Mouse (Mus musculus): ENCODE measurements at regions not wholly inside any gene's neighbourhood (a gene's known extent, or its start where the extent isn't known, plus 50 kb on each side); places are given as distances from the start of the nearest gene placed in this dataset.

GRCm38 (mm10) chr3:103451971-103452370 is 123.1 kb upstream of the Syt6 start:
- WGBS = 69% methylated on average over 3 of the region's 3 CpGs
- DNase-seq (ENCODE audit: low read depth, low spot score) = no peak

- 86% methylated on average over 4 of the region's 4 CpGs for WGBS
- no peak for DNase-seq (ENCODE audit: low read depth, low spot score)
Observed at GRCm38 (mm10) chr3:103463760-103464159, 111.3 kb upstream of the Syt6 start.

GRCm38 (mm10) chr3:103464181-103464580 is 110.8 kb upstream of the Syt6 start:
- 54% methylated on average over 5 of the region's 5 CpGs for WGBS
- no peak for DNase-seq (ENCODE audit: low read depth, low spot score)

- 16% methylated on average over 4 of the region's 4 CpGs for WGBS
- no peak for DNase-seq (ENCODE audit: low read depth, low spot score)
Observed at GRCm38 (mm10) chr3:103464729-103465128, 110.3 kb upstream of the Syt6 start.

GRCm38 (mm10) chr3:103465132-103465690 is 109.8 kb upstream of the Syt6 start:
- 45% methylated on average over 7 of the region's 7 CpGs for WGBS
- no peak for DNase-seq (ENCODE audit: low read depth, low spot score)

GRCm38 (mm10) chr3:103465948-103466347 is 109.1 kb upstream of the Syt6 start:
- DNase-seq (ENCODE audit: low read depth, low spot score) = no peak

GRCm38 (mm10) chr3:103470586-103471400 is 104.2 kb upstream of the Syt6 start:
- DNase-seq (ENCODE audit: low read depth, low spot score) = no peak
- WGBS = 84% methylated on average over 15 of the region's 15 CpGs

More at GRCm38 (mm10) chr3:103465948-103466347, 109.1 kb upstream of the Syt6 start:
- WGBS = 85% methylated on average over 2 of the region's 2 CpGs

GRCm38 (mm10) chr3:103472598-103472997 is 102.4 kb upstream of the Syt6 start:
- no peak for DNase-seq (ENCODE audit: low read depth, low spot score)
- 78% methylated on average over 10 of the region's 10 CpGs for WGBS

GRCm38 (mm10) chr3:103473336-103473735 is 101.7 kb upstream of the Syt6 start:
- WGBS = 57% methylated on average over 2 of the region's 2 CpGs
- DNase-seq (ENCODE audit: low read depth, low spot score) = no peak

GRCm38 (mm10) chr3:103479845-103480543 is 95.0 kb upstream of the Syt6 start:
- 73% methylated on average over 2 of the region's 2 CpGs for WGBS
- DNase-seq (ENCODE audit: low read depth, low spot score) = no peak

GRCm38 (mm10) chr3:103480676-103481075 is 94.4 kb upstream of the Syt6 start:
- DNase-seq (ENCODE audit: low read depth, low spot score) = no peak
- 77% methylated on average over 7 of the region's 7 CpGs for WGBS

GRCm38 (mm10) chr3:103483316-103483715 is 91.7 kb upstream of the Syt6 start:
- 93% methylated on average over 2 of the region's 2 CpGs for WGBS
- DNase-seq (ENCODE audit: low read depth, low spot score) = no peak

GRCm38 (mm10) chr3:103483762-103484161 is 91.3 kb upstream of the Syt6 start:
- 28% methylated on average over 3 of the region's 3 CpGs for WGBS
- DNase-seq (ENCODE audit: low read depth, low spot score) = no peak

GRCm38 (mm10) chr3:103489786-103490185 is 85.2 kb upstream of the Syt6 start:
- no peak for DNase-seq (ENCODE audit: low read depth, low spot score)
- WGBS = 41% methylated on average over 4 of the region's 4 CpGs

GRCm38 (mm10) chr3:103490966-103491365 is 84.1 kb upstream of the Syt6 start:
- WGBS = 16% methylated on average over 4 of the region's 4 CpGs
- DNase-seq (ENCODE audit: low read depth, low spot score) = no peak

GRCm38 (mm10) chr3:103492211-103492610 is 82.8 kb upstream of the Syt6 start:
- no peak for DNase-seq (ENCODE audit: low read depth, low spot score)
- WGBS = 91% methylated on average over 3 of the region's 3 CpGs

GRCm38 (mm10) chr3:103493623-103494022 is 81.4 kb upstream of the Syt6 start:
- DNase-seq (ENCODE audit: low read depth, low spot score) = no peak
- 36% methylated on average over 1 of the region's 1 CpGs for WGBS

- WGBS = 29% methylated on average over 3 of the region's 3 CpGs
- peak; percentile 79 for DNase-seq (ENCODE audit: low read depth, low spot score)
Observed at GRCm38 (mm10) chr3:103494043-103494442, 81.0 kb upstream of the Syt6 start.

GRCm38 (mm10) chr3:103496083-103496482 is 78.9 kb upstream of the Syt6 start:
- 59% methylated on average over 6 of the region's 6 CpGs for WGBS
- no peak for DNase-seq (ENCODE audit: low read depth, low spot score)

- whole genome bisulfite sequencing = 91% methylated on average over 3 of the region's 3 CpGs
- no peak for DNase-seq (ENCODE audit: low read depth, low spot score)
Observed at GRCm38 (mm10) chr3:103496683-103497082, 78.3 kb upstream of the Syt6 start.

GRCm38 (mm10) chr3:103497696-103498095 is 77.3 kb upstream of the Syt6 start:
- DNase-seq (ENCODE audit: low read depth, low spot score) = no peak
- 91% methylated on average over 3 of the region's 3 CpGs for WGBS

Measured in large intestine, adult 2 months (tissue).